Mouse (Mus musculus) brown adipose tissue, adult 24 weeks (tissue): ENCODE measurements around the gene Slc35g1. TPM values are rescaled to one million over a fixed set of nuclear protein-coding genes. Genes with fewer than 3 reads are reported as not detected.

Experiments
- H3K27ac ChIP-seq: fragments of 200-500 bp; replicated peaks from 2 replicates; pipeline ENCODE4 v1.5.1; 2012; ENCODE audit warnings: low read depth, mild to moderate bottlenecking, low read length
- H3K4me1 ChIP-seq: fragments of 200-500 bp; 2 replicates; pipeline ENCODE4 v1.6.1; 2012; ENCODE audit warnings: low read length, mixed read lengths; ENCODE audit not compliant: control insufficient read depth, insufficient read depth, insufficient read length
- H3K4me3 ChIP-seq: fragments of 200-500 bp; 2 replicates; pipeline ENCODE4 v1.5.1; 2012; ENCODE audit warnings: low read depth, mild to moderate bottlenecking, low read length, moderate library complexity; ENCODE audit not compliant: insufficient read depth
- polyA plus RNA-seq: library from polyadenylated mRNA; stranded (reverse); fragments of >200 nt; gene quantifications from 2 replicates; pipeline ENCODE4 v1.2.4, GENCODE M21; 2012; ENCODE audit not compliant: missing spikeins, insufficient read depth, insufficient read length

The Slc35g1 gene
- polyA plus RNA-seq, 1 experiment = 5.8 TPM

DNA sequence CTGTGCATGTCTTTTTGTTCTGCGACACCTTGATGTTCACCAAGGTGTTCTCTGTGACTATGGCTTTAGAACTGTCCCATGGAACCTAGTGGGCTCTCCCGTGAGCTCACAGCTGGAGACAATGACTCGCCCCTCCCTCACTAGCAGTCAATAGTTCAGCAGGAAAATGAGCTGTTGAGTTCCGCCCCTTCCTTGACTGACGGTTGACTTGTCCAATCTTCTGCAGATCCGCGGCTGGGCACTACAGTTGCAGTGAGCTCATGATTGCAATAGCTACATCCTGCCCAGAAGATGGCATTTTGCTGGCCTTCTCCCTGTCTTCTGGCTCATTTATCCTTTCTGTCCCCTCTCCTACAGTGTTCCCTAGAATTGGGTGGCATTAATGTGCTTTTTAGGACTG lies 25.7 kb downstream of the Slc35g1 start:
- H3K27ac ChIP-seq = no peak overlapping the region
- no peaks in the 10 kb centered on the region for H3K4me1 ChIP-seq
- no peak overlapping the region for H3K4me3 ChIP-seq

DNA sequence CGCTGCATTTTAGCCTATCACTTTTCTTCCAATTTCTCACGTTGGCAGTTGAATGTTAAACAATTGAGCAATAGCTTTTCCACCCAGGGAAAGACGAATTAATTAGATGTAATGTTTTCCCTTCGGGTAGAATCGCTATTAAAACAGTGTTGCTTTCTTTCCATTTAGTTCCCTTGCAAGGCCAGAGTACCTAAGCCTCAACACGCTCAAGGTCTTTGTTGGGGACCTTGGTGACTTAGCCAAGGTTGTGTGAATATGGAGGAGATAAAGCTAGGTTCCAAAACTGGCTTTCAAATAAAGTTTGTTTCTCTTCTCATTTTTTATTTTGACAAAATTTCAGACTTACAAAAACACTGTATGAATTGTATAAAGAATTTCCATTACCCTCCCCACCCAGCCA lies 27.1 kb downstream of the Slc35g1 start:
- Histone ChIP-seq H3K4me3 (no peak overlapping the region), H3K27ac (no peak overlapping the region), H3K4me1 (no peaks in the 10 kb centered on the region)

DNA sequence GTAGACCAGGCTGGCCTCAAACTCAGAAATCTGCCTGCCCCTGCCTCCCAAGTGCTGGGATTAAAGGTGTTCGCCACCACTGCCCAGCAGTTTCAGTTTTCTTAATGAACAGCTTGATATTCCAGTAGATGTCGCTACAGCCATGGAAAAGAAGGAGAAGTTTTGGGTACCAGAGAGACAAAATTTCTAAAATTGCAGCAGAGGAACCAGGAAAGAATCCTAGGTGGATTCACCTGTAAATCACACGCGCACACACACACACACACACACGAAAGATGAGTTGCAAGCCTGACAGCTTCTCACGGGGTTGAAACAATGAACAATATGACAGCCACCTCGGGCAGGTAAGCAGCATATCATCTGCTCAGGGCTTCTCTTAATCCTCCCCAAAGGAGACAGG lies 28.1 kb downstream of the Slc35g1 start:
- no peaks in the 10 kb centered on the region for H3K4me1 ChIP-seq
- no peak overlapping the region for H3K27ac ChIP-seq
- H3K4me3 ChIP-seq = no peak overlapping the region

DNA sequence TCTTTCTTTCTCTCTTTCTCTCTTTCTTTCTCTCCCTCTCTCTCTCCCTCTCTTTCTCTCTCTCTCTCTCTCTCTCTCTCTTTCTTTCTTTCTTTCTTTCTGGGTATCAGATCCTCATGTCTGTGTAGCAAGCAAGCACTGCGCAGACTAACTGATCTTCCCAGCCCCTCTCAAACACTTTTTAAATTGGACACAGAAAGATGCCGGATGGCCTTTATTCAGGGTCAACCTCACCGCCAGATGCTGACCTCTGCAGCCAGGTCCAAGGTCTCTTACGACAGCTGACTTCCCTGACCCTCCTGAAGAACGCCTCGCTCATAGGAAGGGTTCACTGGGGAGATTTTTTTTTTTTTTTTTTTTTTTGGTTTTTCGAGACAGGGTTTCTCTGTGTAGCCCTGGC lies 28.8 kb downstream of the Slc35g1 start:
- no peaks in the 10 kb centered on the region for H3K4me1 ChIP-seq

DNA sequence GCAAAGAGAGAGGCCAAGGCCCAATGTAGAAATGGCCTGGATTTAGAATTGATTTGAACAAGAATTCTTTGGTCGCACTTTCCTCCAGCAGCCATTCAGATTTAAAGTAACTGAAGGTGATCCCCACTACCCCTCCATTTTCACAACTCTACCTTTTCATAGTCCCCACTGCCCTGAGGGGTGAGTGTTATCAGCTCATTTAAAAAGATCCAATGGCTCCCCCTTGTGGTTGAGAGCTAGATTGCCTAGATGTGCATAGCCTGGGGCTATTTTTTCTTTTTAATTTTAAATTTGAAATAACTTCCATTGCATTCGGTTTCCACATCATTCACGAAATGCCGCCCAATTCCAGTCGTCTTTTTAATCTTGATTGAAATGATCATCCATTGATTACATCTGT lies 33.5 kb downstream of the Slc35g1 start:
- no peak overlapping the region for H3K4me3 ChIP-seq
- no peaks in the 10 kb centered on the region for H3K4me1 ChIP-seq
- H3K27ac ChIP-seq = no peak overlapping the region

More for the DNA sequence above, 28.8 kb downstream of the Slc35g1 start:
- Histone ChIP-seq H3K27ac (no peak overlapping the region), H3K4me3 (no peak overlapping the region)

DNA sequence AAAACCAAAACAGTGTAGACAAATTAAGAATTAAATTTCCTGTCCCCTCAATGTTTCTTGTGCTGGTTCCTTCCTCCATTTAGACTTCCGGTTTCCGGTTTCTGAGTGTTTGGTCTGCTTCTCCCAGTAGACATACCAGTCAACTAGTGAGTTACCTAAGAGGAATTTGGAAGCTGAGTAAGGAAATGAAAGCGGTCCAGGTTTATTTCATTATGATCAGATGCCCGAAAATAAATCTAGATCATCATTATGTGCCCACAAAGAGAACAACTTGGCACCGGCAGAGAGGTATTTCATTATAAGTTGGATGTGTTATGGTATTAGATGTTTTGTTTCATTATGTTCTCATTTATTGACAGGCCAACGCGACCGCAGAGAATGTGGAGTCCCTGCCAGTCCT lies 34.7 kb downstream of the Slc35g1 start:
- H3K4me3 ChIP-seq = no peak overlapping the region
- H3K27ac ChIP-seq = no peak overlapping the region
- H3K4me1 ChIP-seq = no peaks in the 10 kb centered on the region

DNA sequence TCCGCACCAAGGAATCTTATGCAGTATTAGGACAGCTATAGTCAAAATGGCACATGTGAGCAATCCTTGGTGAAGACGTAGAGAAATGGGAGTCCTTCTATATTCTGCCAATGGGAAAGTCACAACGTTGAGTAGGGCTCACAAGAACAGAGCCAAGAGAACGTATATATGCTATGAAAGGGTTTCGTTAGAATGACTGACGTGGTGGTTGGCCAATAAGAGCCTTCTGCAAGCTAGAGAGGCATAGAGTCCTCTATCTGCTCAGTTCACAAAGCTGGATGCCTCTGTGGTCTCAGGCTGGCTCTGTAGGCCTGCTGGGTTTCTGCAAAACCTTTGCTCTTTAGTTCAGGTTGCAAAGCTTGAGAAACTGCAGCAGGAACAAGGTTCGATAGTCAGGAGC lies 35.5 kb downstream of the Slc35g1 start:
- Histone ChIP-seq H3K4me3 (no peak overlapping the region), H3K27ac (no peak overlapping the region), H3K4me1 (no peaks in the 10 kb centered on the region)

DNA sequence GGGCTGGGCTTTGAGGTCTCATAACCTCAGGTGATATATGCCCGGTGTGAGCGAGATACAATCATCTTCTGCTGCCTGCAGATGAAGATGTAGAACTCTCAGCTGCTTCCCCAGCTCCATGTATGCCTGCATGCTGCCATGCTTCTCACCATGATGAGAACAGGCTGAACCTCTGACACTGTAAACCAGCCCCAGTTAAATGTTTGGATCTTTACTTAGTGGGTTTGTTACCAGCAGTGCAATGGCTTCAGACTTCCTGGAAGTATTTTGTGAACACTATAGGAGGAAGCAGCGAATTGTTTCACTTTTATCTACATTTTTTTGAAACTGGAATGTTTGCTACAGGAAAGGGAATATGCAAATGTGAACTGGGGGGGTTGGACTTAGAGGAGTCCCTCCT lies 36.2 kb downstream of the Slc35g1 start:
- H3K4me1 ChIP-seq = no peaks in the 10 kb centered on the region
- H3K27ac ChIP-seq = no peak overlapping the region
- no peak overlapping the region for H3K4me3 ChIP-seq

DNA sequence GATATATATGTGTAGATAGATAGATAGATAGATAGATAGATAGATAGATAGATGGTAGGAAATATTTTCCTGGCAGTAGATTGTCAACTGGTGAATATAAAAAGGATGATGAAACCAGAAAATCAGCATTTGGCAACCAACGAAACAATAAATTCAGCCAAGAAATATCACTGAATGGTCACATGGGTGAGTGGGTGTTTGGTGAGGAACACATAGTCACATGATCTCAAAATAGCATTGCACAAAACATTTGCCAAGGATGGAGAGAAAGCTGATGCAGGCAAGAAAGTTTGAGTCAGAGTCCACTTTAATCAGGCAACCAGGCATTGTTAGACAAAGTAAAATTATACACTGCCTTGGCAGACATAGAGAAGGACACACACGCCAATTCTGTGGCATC lies 37.6 kb downstream of the Slc35g1 start:
- H3K4me3 ChIP-seq = no peak overlapping the region
- no peaks in the 10 kb centered on the region for H3K4me1 ChIP-seq
- H3K27ac ChIP-seq = no peak overlapping the region

DNA sequence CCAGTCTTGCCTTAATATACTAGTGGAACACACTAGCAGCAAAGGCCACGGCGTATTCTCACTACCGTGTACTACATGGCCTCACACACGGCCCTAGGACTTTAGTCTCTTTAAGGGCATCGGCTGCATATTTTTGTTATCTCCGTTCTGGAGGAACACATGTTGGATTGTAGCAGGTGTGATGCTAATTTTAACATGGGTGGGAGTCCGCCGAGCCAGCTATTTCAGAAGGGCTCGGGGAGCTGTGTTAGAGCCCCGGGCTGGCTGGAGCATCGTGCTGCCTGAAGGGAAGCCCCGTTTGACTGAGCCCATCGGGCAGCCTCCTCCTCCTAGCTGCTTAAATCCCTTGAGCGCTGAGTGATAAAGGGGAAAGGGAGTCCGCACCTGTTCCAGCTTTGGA lies 39.4 kb downstream of the Slc35g1 start:
- H3K4me3 ChIP-seq = no peak overlapping the region
- H3K27ac ChIP-seq = no peak overlapping the region
- no peaks in the 10 kb centered on the region for H3K4me1 ChIP-seq

DNA sequence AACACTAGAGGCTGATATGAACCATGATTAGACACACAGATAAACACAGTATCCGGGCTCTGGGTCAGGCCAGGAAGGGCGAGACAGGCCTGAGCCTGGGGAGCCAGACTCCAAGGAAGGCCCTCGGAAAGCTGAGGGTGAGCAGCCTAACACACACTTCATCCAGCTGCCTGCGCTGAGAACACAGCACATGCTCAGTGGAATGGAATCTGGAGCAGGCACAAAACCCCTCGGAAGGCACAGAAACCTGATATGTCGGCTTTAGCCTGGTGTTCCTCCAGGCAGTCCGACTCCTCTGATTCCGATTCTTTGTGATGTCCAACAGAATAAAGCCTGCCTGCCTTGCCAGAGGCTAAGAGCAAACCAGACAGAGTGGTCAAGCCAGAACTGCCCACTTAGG lies 46.1 kb downstream of the Slc35g1 start:
- Histone ChIP-seq H3K4me3 (no peak overlapping the region), H3K27ac (no peak overlapping the region), H3K4me1 (no peaks in the 10 kb centered on the region)

DNA sequence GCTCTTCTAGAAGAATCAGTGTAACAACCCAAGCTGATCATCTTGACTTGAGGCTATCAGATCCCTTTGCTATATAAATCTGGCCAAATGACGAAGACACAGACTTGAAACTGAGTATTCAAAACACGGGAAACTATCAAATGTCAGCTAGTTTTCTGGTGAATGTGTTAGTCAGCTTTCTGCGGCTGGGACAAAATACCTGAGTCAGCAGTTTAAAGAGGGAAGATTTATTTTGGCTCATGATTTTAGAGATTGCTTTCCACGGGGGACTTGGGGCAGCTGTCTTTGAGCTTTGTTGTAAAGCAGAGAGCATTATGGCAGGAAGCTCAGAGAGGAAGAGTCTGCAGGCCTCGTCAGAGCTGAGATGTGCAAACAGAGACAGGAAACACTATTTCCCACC lies 50.0 kb downstream of the Slc35g1 start:
- no peak overlapping the region for H3K27ac ChIP-seq
- H3K4me1 ChIP-seq = no peaks in the 10 kb centered on the region
- H3K4me3 ChIP-seq = no peak overlapping the region

Other genes starting within 250 kb of the Slc35g1 start
- gene Fra10ac1, start 171.8 kb upstream of the Slc35g1 start, polyA plus RNA-seq = 25.1 and 26.9 TPM in 2 replicates
- 4.0 and 9.8 TPM in 2 replicates for gene Lgi1, start 131.4 kb upstream of the Slc35g1 start, polyA plus RNA-seq
- gene Plce1, start 85.1 kb downstream of the Slc35g1 start, polyA plus RNA-seq = 4.8 and 7.3 TPM in 2 replicates